Mouse (Mus musculus) skeletal muscle tissue, adult 2 months (tissue): ENCODE results near the gene Tubgcp6.

Source experiments
- DNase-seq: peaks from one replicate; pipeline ENCODE4 v3.0.0-alpha.2; 2012; ENCODE audit warnings: low read depth, low spot score

Gene Tubgcp6

DNA sequence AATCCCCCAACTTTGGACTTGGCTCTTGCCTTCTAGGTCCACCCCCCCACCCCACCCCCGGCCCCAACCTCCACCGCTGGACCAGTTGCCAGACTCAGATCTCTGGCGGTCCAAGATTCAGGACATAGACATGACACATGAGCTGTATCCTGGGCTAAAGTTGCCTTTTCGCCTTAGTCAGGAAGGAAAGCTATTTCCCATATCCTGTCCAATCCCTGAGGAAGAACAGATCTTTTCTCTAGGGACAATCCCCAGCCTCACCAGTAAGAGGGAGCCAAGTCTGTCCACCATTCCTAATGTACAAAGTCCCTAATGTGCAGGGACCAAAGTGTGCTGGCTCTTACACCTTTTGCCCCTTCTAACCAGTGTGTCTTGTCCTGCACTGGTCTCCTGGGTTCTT is 19.0 kb upstream of the Tubgcp6 start:
- DNase-seq: no peak

DNA sequence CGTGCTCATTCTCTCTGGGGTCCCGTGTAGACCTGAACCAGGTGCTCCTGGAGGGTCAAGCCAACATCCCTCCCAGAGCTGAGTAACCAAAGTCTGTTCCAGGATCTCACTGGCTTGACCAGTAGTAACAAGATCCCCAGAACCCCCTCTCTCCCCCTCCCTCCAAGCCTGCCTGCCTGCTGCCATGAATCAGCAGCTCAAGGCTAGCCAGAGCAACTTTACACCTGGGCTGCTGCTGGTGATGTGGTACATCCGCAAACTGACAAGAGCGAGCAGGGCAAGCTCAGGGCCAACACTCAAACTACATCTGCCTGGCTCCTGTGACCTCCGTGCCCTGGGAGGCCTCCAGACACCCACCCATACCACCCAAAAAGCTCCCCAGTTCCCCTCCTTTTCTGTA is 18.5 kb upstream of the Tubgcp6 start:
- peak; percentile 76 for DNase-seq

GRCm38 (mm10) chr15:89140659-89141252 is 17.8 kb upstream of the Tubgcp6 start, which contains the start of gene Mapk12:
Mapk12 (minus strand) TSS chr15:89140703.
- DNase-seq: peak; percentile 84

DNA sequence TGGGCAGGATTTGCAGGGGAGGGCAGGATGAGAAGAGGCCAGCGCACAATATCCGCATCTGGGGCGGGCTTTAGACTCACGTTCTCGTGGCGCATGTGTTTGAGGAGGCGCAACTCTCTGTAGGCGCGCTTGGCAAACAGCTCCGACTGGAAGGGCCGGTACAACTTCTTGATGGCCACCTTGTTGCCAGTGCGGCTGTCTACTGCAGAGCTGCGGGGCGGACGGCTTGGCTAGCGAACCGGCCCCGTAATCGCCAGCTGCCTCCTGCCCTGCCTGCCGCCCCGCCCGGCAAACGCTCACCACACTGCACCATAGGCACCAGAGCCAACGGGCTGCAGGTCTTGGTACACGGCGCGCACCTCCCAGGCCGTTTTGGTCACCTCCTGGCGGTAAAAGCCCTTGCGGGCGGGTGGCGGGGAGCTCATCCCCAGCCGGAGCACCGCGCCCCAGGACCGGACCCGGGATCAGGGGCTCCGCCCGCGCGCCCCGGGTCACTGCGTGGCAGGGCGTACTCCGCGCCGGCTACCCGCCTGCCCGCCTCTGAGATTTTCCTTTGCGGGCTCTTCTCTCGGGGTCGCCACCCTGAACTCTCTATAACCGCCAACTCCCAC is 17.2 kb upstream of the Tubgcp6 start:
- peak; percentile 70 for DNase-seq

DNA sequence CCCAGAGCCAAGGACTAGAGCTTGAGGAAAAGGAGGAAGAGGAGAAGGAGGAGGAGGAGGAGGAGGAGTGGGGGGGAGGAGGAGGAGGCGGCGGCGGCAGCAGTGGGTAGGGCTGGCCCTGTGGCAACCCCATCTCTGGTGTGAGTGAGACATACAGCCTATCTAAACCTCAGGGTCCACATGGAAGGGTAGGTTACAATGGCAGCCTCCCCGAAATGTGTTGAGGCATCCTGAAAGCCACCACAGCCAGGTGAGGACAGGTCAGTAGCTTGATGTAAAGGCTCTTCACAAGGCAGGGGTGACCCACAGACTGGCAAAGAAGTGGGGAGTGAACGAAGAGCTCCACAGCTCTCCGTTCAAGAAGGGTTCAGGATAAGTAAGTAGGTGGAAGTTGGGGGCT is 15.6 kb upstream of the Tubgcp6 start:
- DNase-seq: no peak

DNA sequence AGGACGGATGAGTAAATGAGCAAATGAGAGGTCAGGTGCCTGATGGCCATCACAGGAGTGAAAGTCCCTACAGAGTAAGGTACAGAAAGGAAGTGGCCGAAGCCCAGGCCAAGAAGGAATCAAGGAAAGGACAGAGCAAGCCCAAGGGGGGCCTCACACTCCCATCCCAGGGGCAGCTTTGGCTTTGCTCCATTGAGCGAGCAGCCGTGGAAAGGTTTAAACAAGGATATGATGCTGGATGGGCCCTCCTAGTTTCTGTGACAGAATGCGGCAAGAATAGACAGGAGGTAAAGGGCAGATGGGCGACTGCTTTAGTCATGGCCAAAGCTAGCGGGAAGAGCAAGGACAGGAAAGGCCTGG is 15.1 kb upstream of the Tubgcp6 start:
- DNase-seq: no peak

GRCm38 (mm10) chr15:89137378-89138045 is 14.6 kb upstream of the Tubgcp6 start:
- DNase-seq: peak; percentile 67

DNA sequence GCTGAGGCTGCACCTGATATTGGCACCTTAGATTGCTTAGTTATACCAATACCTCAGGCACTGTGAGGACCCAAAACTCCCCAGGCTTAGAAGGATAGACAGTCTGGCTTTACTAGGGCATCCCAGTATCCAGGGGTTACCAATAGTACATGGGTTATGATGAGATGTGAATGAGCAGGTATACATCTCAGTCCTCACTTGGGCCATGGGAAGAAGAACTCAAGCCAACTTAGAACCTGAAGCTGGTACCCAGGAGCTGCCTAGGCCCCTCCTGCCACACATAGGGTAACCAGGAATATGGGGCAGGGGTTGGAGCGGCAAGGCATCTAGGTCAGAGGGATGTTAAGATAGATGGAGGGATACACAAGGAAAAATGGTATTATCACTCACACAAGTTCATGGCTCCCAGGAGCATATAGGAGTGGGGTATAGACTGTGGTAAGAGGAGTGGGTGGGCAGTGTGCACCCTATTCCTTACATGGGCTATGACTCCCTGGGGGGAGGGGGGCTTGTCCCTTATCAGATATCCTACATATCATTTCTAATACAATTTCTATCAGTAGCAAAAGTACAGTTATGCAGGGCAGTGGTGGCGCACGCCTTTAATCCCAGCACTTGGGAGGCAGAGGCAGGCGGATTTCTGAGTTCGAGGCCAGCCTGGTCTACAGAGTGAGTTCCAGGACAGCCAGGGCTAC is 13.7 kb upstream of the Tubgcp6 start:
- DNase-seq: no peak

- no peak for DNase-seq
These were observed 8.4 kb upstream of the Tubgcp6 start for GRCm38 (mm10) chr15:89131316-89131715.

DNA sequence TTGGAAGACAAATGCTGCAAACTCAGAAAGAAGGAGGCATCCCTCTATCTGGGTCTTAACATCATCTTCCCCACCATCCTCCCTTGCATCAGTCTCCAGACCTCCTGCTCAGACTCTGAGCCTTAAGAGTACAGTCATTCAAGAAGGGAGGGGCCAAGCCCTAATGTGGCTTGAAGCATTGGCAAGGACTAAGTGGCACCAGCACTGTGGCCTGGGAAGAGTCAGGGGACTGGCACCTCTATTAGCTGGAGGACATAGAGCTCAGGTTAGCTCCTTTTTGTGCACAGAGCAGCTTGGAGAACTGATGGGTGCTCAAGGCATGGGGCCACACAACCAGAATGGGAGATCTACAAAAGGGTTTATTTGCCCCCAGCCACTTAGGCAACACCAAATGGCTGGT is 7.3 kb upstream of the Tubgcp6 start:
- DNase-seq: no peak

- DNase-seq: peak; percentile 81
These were observed 5.8 kb upstream of the Tubgcp6 start, which contains the start of gene Hdac10 for GRCm38 (mm10) chr15:89128382-89129350. Hdac10 (minus strand) TSS chr15:89128700.

- DNase-seq: no peak
These were observed 4.5 kb upstream of the Tubgcp6 start for GRCm38 (mm10) chr15:89127364-89127940.

- no peak for DNase-seq
These were observed 3.7 kb upstream of the Tubgcp6 start for GRCm38 (mm10) chr15:89126622-89127021.

GRCm38 (mm10) chr15:89125351-89125750 is 2.4 kb upstream of the Tubgcp6 start:
- DNase-seq: no peak

GRCm38 (mm10) chr15:89124312-89124711 is 1.4 kb upstream of the Tubgcp6 start:
- DNase-seq: no peak

DNA sequence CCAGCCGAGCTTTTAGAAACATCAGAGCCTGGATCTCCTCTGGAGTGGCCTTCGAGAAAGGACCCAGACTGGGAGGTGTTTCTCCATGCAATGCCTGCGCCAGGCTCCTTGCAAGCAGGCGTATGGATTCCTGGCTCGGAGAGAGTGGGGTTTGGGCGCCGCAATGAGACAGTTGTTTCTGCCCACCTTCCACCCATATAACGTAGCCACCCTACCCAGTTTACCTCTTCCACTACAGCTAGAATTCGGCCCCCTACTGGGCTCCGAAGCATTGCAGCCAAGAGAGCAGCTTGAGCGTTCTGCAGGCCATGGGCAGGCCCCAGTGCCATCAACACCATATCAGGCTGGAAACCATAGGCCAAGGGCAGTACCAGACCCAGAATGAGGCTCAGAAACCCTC is 683 bp upstream of the Tubgcp6 start:
- DNase-seq: no peak

DNA sequence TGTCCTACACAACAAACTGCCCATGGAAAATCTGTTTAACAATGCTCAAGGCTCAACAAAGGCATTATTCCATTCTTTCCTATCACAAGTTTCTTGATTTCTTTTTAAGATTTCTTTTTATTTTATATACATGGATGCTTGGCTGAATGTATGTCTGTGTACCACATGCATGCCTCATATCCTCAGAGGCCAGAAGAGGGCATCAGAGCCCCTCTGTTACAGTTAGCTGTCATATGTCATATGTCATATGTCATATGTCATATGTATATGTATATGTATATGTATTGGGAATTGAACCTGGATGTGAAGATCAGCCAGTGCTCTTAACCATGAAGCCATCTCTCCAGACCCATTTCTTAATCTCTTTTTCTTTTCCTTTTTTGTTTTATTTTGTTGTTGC is 4.9 kb downstream of the Tubgcp6 start:
- DNase-seq: no peak

GRCm38 (mm10) chr15:89110147-89110546 is 12.8 kb downstream of the Tubgcp6 start:
- DNase-seq: no peak

DNA sequence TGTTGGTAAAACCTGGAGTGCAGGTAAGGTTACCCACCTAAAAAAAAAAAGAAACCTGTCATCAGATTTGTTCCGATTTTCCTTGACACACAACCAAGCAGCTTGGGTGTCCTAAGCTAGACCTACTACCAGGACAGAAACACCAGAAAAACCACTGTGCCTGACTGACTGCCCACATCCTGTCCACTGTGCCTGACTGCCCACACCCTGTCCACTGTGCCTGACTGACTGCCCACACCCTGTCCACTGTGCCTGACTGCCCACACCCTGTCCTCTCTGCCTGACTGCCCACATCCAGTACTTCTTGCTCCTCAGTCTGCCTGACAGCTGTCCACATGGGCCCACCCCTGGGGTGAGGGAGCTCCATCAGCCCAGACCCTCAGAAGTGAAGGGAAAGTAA is 15.9 kb downstream of the Tubgcp6 start:
- no peak for DNase-seq

DNA sequence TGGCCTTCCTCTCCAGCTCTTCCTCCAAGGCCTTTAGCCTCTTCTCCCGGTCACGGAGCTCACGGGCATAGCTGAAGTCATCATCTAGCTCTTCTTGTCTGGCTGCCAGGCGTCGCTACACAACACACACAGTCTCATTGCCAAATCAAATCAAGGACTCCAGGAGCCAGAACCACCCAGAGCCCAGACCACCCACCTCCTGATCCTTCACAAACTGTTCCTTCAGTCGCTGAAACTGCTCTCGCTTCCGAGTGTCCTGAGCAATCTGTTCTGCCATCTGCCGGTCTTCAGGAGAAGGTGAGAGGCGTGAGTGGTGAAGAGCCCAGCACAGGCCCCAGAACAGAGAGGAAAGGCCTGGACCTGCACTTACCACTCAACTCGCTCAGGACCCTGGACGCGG is 16.8 kb downstream of the Tubgcp6 start:
- DNase-seq: no peak

DNA sequence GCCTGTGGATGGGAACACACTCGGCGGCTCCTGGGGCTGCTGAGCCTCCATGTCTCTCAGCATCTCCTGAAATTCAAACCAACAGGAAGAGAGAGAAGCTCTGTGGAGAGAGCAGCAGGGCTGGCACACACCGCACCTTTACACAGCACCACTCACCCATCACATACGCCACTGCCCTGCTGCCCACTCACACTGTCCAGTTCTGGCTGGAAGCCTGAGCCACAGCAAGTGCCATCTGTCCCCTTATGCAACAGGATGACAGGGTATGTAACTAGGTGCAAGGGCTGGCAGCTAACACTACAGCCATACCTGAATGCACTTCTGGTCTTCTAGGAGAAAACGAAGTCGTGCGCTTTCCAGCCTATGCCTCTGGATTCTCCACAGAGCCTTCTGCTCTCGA is 18.5 kb downstream of the Tubgcp6 start:
- DNase-seq: no peak
